Mouse (Mus musculus) right cerebral cortex, postnatal 4 days (tissue): ENCODE results near the gene Sv2c.

Experiments
- DNase-seq: peaks from one replicate; pipeline ENCODE4 v3.0.0-alpha.2; 2022

Sv2c gene

DNA sequence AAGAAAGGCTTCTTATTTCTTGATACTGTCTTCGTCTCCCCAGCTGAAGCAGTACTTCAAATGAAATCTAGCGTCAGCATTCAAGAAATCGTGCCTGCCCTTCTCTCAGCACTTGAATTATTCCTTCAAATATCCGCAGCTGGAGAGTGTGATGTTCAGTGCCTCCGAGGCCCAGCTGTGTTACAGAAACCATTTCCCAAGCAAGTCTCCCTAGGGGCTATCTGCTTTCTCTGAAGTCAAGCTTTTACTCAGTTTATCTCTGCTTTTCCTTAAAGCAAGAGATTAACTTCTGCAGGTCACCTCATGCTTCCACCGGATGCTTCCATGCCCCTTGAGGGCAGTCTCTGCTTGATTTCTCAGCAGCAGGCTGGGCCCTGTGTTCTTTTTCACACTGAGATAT is 166.8 kb downstream of the Sv2c start:
- DNase-seq: no peak

- DNase-seq: no peak
Measured at GRCm38 (mm10) chr13:95965162-95965561, 167.2 kb downstream of the Sv2c start.

DNA sequence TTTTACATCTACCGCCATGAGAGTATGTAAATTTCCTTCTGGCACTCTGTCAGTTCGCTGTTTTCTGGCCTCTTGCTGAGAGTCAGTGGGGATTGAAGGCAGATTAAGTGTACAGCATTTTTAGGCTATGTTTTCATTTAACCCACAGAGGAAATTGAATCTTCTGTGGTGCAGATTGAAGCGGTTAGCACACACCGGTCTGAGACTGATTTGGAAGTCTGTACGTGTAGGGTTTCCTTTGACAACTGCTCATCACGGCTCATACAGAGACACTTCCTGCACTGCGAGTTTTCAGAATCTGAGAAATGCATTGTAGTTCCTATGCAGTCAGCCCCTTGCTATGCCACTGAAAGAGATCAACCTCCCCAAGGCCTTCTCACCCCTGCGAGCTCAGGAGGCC is 168.2 kb downstream of the Sv2c start:
- no peak for DNase-seq

DNA sequence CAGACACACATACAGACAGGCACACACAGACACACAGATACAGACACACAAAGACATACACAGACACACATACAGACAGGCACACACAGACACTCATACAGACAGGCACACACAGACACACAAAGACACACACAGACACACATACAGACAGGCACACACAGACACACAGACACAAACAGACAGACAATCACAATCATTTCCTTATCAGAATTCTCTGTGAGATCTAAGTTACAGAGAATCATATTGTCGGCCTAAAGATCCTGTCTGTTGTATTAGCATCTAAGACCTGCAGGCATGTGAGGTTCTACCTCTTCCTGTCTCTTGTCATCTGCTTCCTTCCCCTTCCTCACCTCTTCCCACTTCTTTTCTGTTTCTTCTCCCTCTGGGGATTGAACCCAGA is 168.7 kb downstream of the Sv2c start:
- DNase-seq: no peak

DNA sequence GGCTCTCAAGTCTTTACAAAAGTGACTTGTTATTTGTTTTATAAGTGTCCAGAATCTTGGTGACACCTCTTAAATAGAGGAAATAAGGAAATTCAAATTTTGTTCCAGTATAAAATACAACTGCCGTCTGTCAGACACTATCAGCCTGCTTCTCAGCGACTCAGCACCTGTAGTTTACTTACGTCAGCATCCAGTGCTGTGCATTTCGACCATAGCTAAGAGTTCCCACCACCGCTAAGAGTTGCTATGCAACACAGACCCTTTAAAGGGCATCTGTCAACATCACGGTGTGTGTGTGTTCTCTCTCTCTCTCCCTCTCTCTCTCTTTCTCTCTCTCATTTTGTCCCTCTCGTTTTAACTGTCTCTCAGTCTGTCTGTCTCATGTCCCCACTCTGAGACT is 170.5 kb downstream of the Sv2c start:
- no peak for DNase-seq

- DNase-seq: no peak
Measured at GRCm38 (mm10) chr13:95961191-95961791, 171.1 kb downstream of the Sv2c start.

- no peak for DNase-seq
Measured at GRCm38 (mm10) chr13:95960477-95961185, 171.7 kb downstream of the Sv2c start.

DNA sequence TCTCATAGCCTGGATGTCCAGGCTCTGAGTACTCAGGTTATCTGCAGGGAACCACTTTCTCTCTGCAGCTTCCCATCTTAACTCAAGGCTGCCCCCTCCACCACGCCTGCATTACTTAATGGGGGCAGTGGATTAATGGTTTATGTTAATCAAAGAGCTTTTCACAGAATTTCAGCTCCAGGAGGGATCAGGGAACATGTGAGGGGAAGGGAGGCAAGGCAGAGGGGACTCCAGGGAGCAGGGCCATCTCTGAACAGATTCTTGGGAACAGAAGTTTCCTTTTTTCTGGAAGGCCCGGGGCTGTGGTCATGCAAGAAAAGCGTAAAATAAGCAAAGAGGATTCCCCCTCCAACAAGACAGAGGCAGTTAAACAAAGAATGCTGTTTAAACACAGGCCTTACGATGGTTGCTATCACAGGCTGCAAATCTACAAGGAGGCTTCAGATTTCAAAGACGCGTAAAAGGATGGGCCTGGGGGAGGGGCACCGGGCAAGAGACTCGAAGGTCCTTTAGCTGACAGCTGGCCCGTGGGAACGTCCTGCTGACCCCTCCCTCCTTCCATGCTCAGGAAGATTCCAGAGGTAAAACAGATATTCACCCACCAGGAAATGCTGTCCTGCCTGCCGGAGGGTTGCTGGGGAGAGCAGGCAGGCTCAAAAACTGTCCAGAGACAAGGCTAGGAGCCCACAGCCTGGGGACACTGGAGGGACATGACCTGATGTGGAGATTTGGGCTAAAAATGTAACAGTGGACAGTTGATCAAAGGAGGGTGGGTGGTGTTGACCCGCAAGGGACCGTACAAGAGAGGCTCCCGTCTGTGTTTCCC is 172.5 kb downstream of the Sv2c start:
- no peak for DNase-seq

DNA sequence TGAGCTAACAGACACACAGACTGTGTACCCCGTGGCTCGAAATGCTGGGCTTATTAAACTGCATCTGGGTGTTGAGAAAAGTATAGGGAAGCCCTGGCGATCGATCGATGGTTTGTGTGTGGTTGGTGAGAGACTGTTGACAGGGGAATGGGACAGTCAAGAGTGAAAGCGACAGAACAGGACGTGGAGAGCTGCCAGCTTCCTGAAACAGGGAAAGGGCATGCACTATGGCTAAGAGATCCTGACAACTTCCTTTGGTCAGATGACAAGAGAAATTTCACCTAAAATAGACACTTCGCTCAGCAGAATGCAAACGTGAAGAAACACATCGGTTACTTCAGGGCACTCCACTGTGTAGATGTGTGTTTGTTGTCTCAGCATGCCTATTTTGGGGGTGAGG is 175.2 kb downstream of the Sv2c start:
- no peak for DNase-seq

- no peak for DNase-seq
Measured at GRCm38 (mm10) chr13:95956327-95956781, 176.0 kb downstream of the Sv2c start.

DNA sequence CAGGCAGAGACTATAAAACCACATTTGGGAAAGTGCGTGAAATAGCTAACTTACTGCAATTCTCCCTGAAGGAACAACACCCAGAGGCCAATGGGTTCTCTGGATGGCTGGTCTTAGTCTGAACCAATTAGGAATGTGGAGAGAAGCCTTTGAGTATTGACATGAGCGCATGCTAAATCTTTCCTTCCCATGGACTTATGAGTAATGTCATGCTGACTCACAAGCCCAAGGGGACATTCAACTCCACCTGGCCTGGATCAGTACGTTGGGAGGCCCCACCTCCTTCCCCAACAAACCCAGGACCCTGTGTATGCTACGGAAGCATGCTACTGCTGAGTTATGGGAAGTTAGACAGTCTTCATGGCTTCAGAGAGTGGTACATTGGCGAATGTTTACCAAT is 177.2 kb downstream of the Sv2c start:
- no peak for DNase-seq

GRCm38 (mm10) chr13:95953636-95954035 is 178.7 kb downstream of the Sv2c start:
- no peak for DNase-seq

DNA sequence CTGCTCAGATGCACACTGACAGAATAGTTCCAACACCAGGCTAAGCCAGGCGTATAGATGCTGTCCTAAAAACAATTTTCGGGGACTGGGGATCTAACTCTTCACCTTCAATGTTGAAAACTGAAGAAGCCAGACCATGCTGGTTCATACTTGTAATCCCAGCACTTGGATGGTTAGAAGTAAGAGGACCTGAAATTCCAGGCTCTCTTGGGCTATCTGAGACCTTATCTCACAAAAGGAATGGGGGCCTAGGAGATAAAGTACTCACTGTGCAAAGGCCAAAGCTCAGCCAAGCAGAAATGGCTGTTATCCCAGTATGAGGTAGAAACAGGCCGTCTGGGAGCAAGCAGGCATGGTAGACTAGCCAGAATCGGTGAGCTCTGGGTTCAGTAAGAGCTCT is 180.1 kb downstream of the Sv2c start:
- no peak for DNase-seq

DNA sequence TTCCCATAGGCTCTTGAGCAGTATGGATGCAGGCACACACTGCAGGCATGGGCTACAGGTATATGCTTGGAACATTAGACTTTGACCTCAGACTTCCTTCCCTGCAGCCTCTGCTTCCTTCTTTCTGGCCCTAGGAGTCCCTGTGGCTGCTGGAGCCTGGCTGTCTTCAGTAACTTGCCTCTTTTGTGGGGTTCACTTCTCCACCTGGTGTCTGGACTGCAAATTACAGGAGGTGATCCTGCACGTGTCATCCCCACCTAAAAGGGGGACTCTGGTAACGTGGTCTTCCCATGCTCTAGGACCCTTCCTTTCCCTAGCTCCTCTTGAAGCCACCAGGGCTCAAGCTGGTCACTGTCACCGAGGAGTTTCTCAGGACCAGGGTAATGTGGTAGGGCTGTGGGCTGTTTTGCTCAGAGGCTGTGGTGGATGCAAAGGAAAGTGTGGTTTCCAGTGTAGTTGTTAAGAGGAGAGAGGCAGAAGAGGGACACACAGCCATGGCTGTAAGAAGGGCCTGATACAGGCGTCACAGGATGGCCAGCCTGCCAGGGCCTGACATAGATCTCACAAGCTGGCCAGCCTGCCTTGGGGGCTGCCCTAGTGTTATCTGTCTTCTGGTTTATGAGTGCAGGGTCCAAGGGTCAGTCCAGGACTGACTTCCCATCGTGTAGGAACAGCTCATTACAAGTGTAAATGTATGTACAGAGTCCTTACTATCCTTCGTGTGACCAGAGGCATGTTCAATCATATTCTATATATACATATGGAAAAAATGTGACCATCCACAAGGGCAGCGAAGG is 181.1 kb downstream of the Sv2c start:
- DNase-seq: peak; percentile 40

DNA sequence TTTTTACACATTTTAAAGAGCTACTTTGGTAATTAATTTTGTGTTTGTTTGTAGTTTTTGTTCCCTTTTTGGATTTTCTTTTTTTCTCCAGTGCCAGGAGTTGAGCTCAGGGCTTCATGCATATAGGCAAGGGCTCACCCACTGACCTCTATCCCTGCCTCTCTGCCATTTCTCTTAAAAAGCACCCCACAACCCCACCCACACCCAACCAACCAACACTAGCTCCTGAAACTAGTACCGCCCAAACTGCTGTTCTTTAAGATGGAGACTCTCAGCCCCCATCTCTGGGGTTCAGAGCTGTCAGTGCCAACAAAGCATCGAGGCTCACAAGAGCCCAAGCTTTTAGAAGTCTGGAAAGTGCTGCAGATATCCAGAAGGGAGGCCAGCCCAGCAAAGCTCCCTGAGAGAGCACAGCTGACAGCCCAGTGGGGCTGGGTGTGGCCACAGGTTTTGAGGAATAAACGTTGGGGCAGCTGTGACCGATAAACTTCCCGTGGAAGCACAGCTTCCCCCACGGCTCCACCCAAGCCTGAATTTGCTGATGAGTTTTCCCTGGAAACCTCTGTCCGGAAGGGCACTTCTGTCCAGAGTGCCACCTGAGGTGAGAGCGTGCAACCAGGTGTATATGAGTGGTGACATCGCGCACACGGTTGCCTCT is 181.8 kb downstream of the Sv2c start:
- DNase-seq: no peak

DNA sequence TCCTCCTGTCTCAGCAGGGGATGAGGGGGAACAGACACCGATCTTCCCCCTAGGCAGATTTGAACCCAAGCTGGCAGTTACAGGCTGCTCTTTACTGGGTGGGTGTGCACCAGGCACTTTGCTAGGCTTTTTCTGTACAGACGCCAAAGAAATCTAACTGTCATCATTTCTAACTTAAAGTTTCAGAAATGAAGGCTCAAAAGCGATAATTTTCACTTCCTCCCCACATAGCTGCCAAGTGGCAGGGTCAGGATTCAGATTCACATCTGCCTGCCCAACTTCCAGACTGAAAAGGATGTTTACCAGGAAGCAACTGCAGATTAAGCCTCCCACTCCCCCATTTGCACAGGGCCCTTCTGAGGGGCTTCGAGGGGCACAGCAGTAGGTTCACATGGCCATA is 183.0 kb downstream of the Sv2c start:
- no peak for DNase-seq

- no peak for DNase-seq
Measured at GRCm38 (mm10) chr13:95948821-95949220, 183.6 kb downstream of the Sv2c start.

- no peak for DNase-seq
Measured at GRCm38 (mm10) chr13:95948394-95948793, 184.0 kb downstream of the Sv2c start.

DNA sequence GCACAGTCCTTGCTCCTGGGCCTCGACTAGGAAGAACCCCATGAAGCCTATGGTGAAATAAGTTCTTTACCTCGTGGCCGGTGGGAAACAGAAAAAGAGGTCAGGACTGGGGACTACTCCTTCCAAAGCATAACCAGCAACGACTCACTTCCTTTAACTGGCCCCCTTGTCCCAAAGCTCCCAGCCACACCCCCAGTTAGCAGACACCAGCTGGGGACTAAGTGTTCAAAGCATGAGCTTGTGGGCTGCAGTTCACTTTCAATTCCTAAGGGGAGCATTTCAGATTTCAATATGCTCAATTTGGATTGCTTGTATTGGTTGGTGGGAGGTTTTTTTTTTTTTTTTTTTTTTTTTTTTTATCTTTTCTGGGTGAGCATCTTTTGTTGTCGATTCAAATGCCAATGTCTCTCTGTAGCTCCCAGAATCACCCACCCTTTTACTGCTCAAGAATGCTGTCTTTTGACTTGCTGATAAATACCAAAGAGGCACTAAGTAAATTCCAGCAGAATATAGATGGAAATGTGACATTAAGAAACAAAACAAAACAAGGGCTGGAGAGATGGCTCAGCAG is 186.4 kb downstream of the Sv2c start:
- DNase-seq: no peak

DNA sequence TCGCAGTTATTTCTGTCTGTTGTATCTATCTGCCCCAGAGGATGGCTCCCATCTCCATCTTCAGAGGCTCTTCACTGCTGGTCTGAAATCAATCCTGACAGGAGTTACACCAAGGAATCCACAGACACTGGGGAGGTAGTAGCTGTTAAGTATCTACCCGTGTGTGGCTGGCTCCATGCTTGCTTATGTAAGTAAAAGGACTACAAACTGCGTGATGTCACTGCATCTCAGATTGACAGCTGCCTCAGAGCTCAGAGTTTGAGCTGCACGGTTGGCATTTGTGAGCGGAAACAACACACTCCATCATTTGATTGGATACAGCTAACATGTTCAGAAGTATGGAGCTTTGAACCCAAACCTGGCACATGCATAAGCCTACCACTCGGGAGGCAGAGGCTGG is 187.8 kb downstream of the Sv2c start:
- DNase-seq: no peak

GRCm38 (mm10) chr13:95943919-95944318 is 188.5 kb downstream of the Sv2c start:
- DNase-seq: no peak

DNA sequence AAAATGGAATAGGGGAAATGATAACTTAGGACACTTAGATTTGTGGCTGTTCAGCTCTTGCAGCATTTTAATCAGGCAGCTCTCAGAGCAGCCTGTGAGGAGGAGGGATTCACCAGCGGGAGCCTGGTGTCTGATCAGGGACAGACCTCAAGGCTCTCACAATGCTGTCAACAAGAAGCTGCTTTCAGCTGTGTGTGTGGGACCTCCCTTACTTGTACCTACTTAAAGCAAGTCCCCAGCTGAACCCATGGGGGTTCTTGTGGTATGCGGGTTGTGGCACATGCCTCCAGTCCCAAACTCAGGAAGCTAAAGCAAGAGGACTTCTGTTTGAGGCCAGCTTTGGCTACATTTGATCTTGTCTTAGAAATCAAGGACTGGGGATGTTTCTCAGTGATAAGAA is 189.8 kb downstream of the Sv2c start:
- no peak for DNase-seq
